Mouse (Mus musculus): ENCODE results near the gene Adamts1. TPM values are rescaled to one million over a fixed set of nuclear protein-coding genes. Genes with fewer than 3 reads are reported as not detected.

Adamts1 gene
- polyA plus RNA-seq, 1 experiment from 2014 or later = 8.0 TPM

DNA sequence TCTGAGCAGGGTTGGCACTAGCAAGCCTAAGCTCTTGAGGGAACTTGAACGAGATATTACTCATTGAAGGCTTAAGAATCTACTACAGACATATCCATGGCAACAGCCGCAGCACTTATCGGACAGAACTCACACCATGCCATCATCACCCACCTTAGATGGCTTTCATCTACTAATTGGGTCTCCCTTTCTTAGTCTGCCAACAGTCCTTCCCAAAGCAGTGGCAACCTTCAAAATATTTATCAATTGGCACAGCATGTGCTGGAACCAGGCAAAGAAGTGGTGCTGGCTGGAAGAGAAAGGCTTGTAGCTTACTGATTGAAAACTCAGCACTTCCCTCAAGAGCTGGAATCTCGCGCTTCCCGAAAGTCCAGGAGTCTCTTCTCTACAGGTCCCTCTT, 37.7 kb downstream of the Adamts1 start:
- H3K9me3 ChIP-seq (replicated peaks) = no peaks in the 10 kb centered on the region
- H3K9ac ChIP-seq (replicated peaks) = no peak overlapping the region
- no peaks in the 10 kb centered on the region for H3K27me3 ChIP-seq (replicated peaks)
- H3K36me3 ChIP-seq = no peaks in the 10 kb centered on the region
- no peak overlapping the region for H3K27ac ChIP-seq (replicated peaks)
- 91% methylated on average over 6 of the region's 6 CpGs for WGBS
- no peak for ATAC-seq (ENCODE audit: low FRiP score)
- H3K4me1 ChIP-seq = no peaks in the 10 kb centered on the region
- no peak overlapping the region for H3K4me3 ChIP-seq (replicated peaks)
- no peak overlapping the region for H3K4me2 ChIP-seq

DNA sequence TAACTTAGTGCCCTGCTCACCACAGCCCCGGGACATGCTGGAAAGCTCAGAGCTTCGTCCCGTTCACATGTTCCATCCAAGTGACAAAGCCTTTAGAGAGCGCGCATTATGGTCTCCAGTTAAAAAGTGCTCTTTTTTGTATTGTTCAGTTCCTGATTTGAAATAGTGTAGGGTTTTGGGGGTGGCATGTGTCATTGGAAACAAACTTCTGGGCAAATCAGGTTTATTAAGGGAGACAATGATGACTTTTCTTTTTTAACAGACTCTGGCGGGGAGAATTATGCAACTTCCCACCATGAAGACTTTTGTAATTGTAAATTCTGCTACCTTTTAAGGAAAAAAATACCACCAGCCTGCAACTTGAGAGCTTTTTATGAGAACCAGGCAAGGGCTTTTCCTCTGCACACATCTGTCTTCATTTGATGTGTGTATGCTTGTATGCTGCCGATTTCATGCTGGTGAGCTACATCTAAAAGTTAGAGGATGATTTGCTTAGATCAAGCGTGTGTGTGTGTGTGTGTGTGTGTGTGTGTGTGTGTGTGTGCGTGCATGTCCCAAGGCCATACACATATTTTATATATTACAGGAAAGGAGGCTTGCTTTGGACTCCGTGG, 40.8 kb downstream of the Adamts1 start:
- no peak for ATAC-seq (ENCODE audit: low FRiP score)
- H3K9ac ChIP-seq (replicated peaks) = no peak overlapping the region
- no peaks in the 10 kb centered on the region for H3K27me3 ChIP-seq (replicated peaks)
- no peak overlapping the region for H3K27ac ChIP-seq (replicated peaks)
- H3K9me3 ChIP-seq (replicated peaks) = no peaks in the 10 kb centered on the region
- H3K4me1 ChIP-seq = no peaks in the 10 kb centered on the region
- no peak overlapping the region for H3K4me3 ChIP-seq (replicated peaks)
- no peak overlapping the region for H3K4me2 ChIP-seq
- WGBS = 89% methylated on average over 10 of the region's 10 CpGs
- no peaks in the 10 kb centered on the region for H3K36me3 ChIP-seq

DNA sequence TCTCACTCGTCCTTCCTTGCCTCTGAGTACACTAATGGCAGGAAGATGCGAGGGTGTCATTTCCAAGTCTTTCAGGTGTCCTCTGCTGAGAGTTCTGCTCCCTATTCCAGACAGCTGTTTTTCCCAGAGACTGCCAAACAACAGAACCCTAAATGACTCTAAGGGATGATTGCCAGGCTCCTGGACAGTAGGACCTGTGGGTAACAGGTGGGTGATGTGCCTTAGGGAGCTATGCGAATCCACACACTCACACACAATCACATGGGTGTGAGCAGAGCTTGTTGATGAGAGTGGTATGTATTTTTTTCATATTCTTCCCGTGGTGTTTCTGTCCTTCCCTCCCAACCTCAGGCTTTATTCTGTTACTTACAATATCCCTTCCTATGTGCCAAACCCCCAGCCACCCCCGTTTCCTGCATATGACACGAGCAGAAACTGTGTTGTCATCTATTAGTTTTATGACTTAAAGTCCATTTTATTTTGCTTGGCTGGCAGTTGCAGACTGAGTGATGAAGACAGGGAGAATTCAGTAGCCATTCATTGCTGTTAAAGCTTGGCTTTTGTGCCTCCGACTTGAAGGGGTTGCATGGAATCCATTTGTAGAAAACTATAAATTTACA, 41.8 kb downstream of the Adamts1 start:
- no peaks in the 10 kb centered on the region for H3K27me3 ChIP-seq (replicated peaks)
- H3K4me3 ChIP-seq (replicated peaks) = no peak overlapping the region
- no peaks in the 10 kb centered on the region for H3K4me1 ChIP-seq
- H3K4me2 ChIP-seq = no peak overlapping the region
- no peaks in the 10 kb centered on the region for H3K36me3 ChIP-seq
- H3K9me3 ChIP-seq (replicated peaks) = no peaks in the 10 kb centered on the region
- WGBS = 80% methylated on average over 7 of the region's 7 CpGs
- no peak overlapping the region for H3K9ac ChIP-seq (replicated peaks)
- H3K27ac ChIP-seq (replicated peaks) = no peak overlapping the region
- ATAC-seq (ENCODE audit: low FRiP score) = no peak

DNA sequence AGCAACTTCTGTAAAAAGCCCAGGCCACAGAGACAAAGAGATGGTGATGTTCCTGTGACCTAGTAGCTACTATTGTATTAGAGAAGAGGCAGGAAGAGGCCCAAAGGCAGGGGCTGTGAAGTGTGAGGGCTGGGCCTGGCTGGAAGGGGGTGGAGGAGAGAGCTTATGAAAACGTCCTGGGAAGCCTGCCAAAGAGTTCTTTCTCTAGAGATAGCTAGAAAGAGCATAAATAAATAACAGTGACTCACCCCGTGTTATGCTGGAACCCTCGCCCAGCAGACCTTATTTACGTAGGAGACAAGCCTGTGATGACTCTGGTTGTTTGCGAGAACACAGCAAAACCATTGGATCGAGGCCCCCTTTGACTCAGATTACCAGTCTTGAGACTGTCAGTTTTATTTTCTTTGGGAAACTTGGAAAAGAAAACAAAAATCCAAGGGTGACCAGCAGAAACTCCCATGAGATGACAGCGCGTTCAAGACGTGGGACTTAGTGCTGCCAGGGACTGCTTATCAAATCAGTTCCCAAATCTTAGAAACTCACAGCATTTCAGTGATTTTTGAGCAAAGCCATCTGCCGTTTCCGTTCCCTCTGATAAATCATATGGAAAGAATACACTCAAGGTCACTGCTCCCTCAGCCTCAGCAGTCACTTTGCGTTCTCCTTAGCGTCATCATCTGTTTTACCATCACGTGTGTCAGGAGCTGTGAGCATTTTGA, 46.7 kb downstream of the Adamts1 start:
- Histone ChIP-seq H3K27ac (replicated peaks) (no peak overlapping the region), H3K9me3 (replicated peaks) (no peaks in the 10 kb centered on the region), H3K36me3 (no peaks in the 10 kb centered on the region), H3K9ac (replicated peaks) (no peak overlapping the region), H3K4me3 (replicated peaks) (no peak overlapping the region), H3K4me2 (no peak overlapping the region), H3K27me3 (replicated peaks) (no peaks in the 10 kb centered on the region), H3K4me1 (no peaks in the 10 kb centered on the region)
- ATAC-seq (ENCODE audit: low FRiP score) = no peak
- 63% methylated on average over 14 of the region's 14 CpGs for WGBS

DNA sequence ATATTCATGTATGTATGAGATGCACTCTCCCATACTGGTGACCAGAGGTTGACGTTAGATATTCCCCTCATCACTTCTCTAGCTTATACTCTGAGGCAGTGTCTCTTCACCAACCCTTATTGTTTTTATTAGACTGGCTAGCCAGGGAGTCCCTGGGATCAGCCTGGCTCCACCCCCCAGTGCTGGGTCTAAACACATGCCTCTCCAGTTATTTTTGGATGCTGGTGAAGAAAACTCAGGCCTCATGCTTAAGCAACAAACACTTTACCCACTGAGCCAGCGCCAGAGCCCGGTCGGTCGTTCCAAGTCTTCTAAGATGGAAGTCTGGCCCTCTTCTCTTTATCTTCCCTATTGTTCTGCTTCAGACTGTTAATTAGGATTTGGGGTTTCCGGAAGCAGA, 53.6 kb downstream of the Adamts1 start:
- H3K9me3 ChIP-seq (replicated peaks) = no peaks in the 10 kb centered on the region
- no peaks in the 10 kb centered on the region for H3K27me3 ChIP-seq (replicated peaks)
- H3K9ac ChIP-seq (replicated peaks) = no peak overlapping the region
- no peak overlapping the region for H3K27ac ChIP-seq (replicated peaks)
- H3K4me3 ChIP-seq (replicated peaks) = no peak overlapping the region
- no peak for ATAC-seq (ENCODE audit: low FRiP score)
- WGBS = 76% methylated on average over 6 of the region's 6 CpGs
- no peaks in the 10 kb centered on the region for H3K36me3 ChIP-seq
- H3K4me2 ChIP-seq = no peak overlapping the region
- peaks cover 5% of the 10 kb centered on the region; the same call in 1 of the 2 replicates for H3K4me1 ChIP-seq

DNA sequence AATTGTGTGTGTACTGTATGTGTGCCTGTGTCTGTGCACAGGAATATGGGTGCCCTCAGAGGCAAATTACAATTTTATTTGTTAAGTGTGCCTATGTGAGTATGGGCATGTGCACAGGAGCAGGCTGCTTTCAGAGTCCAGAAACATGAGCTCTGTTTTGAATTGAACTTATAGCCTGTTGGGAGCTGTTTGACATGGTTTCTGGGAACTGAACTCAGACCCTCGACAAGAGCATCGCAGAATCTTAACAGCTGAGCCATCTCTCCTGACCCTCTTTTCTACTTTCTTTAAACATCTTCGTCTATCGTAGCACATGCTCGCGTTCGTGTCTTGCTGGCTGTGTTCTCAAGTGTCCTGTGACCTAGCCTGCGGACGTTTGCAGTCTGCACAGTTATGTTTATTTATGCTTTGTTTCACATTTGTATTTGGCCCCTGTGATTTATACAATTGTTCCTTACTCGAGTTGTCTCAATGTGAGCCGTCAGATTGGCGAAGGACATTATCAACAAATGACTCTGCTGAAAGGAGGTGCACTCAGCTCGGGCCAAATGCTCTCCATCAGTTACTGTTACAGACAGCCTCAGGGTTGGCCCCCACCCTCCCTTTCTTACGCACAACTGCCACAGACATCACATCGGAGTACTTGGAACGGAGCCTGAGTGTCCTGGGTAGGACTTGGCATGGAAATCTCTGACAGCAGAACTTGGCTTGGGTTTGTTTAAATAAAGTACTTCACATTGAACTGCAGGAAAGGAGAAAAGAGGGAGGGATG, 55.1 kb downstream of the Adamts1 start:
- 59% methylated on average over 16 of the region's 16 CpGs for WGBS
- no peaks in the 10 kb centered on the region for H3K9me3 ChIP-seq (replicated peaks)
- no peak overlapping the region for H3K9ac ChIP-seq (replicated peaks)
- no peaks in the 10 kb centered on the region for H3K27me3 ChIP-seq (replicated peaks)
- peak; percentile 88 for ATAC-seq (ENCODE audit: low FRiP score)
- no peaks in the 10 kb centered on the region for H3K36me3 ChIP-seq
- peak overlapping the region; percentile 35 for H3K4me2 ChIP-seq
- H3K4me3 ChIP-seq (replicated peaks) = no peak overlapping the region
- H3K4me1 ChIP-seq = peaks cover 5% of the 10 kb centered on the region; the same call in 1 of the 2 replicates
- 0 out of 2 replicates have a peak overlapping the region, but pooled peaks have one; percentile 29 for H3K27ac ChIP-seq (replicated peaks)

DNA sequence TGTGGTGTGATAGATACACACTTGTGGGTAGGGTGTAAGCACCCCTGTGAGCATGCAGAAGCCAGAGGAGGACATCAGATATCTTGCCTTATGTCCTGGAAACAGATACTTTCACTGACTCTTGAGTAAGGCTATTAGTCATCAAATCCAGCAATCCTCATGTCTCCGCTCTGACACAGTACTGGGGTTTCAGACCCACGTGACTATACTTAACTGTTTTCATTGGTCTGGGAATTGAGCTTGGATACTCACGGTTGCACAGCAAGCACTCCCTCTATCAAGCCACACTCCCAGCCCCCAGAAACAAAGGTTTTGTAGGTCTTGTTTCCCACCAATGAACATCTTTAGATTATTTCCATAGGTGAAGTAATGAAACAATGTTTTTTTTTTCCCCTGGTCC, 56.5 kb downstream of the Adamts1 start:
- Histone ChIP-seq H3K9ac (replicated peaks) (no peak overlapping the region), H3K4me1 (peaks cover 5% of the 10 kb centered on the region; the same call in 1 of the 2 replicates), H3K4me3 (replicated peaks) (no peak overlapping the region), H3K27me3 (replicated peaks) (no peaks in the 10 kb centered on the region), H3K27ac (replicated peaks) (no peak overlapping the region), H3K4me2 (no peak overlapping the region), H3K36me3 (no peaks in the 10 kb centered on the region), H3K9me3 (replicated peaks) (no peaks in the 10 kb centered on the region)
- ATAC-seq (ENCODE audit: low FRiP score) = no peak
- 87% methylated on average over 3 of the region's 3 CpGs for WGBS

Other genes starting within 250 kb of the Adamts1 start
- gene Cyyr1, start 249.7 kb downstream of the Adamts1 start, polyA plus RNA-seq (2015; fragmentation: Nextera tagmentation; extraction: Ambion mirVana) = 2.8 and 3.0 TPM in 2 replicates
- 4.8 and 5.0 TPM in 2 replicates for gene Adamts5, start 98.7 kb upstream of the Adamts1 start, polyA plus RNA-seq (2015; fragmentation: Nextera tagmentation; extraction: Ambion mirVana)

Data from neural tube, embryonic 15.5 days (tissue).